Mouse (Mus musculus): ENCODE results near the gene Nkx2-9. TPM values are rescaled to one million over a fixed set of nuclear protein-coding genes. Genes with fewer than 3 reads are reported as not detected.

Nkx2-9 gene
- total RNA-seq, 1 experiment: 3.8 TPM

DNA sequence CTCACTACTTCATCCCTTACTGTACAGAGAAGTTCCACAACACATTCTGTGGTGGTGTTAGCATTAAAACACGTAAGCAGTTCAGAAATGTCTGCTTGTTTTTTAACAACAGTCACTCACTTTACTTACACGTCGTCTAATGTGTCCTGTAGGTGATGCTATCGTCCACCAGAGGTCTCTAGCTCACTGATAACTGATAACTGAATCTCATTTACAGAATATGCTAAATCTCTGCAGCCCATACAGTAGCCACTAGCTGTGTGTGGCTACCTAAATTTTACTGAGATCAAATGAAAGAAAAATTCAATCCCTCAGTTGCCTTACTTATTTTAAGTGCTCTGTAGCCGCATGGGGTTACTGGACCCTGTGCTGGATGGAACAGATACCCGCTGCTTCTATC, 25.3 kb downstream of the Nkx2-9 start:
- no peak overlapping the region for H3K27ac ChIP-seq (ENCODE audit: insufficient read depth, low read depth, low read length, poor library complexity, severe bottlenecking)
- in situ Hi-C loops (cut with MboI; ENCODE audit: low sequenced_read_pairs in 2 of 2, unreplicated experiment in 2 of 2): no loop called here
- no peaks in the 10 kb centered on the region for H3K4me1 ChIP-seq (ENCODE audit: control insufficient read depth in 2 of 2, insufficient read depth in 2 of 2, low read length in 2 of 2, poor library complexity in 1 of 2)
- H3K36me3 ChIP-seq (ENCODE audit: control insufficient read depth, insufficient read depth, low read length, poor library complexity, severe bottlenecking): no peaks in the 10 kb centered on the region
- TF ChIP-seq ZNF384 (IDR thresholded peaks at IDR 0.05; ENCODE audit: low read depth, low read length) (peak; percentile 44; the same call in 1 of the 2 replicates), HCFC1 (IDR thresholded peaks at IDR 0.05; ENCODE audit: borderline replicate concordance, insufficient read depth, low read length) (no peak)
- H3K9me3 ChIP-seq (ENCODE audit: control insufficient read depth, insufficient read depth, low read depth, low read length): no peaks in the 10 kb centered on the region
- DNase-seq (ENCODE audit: low read depth, low spot score): no peak
- no peak overlapping the region for H3K4me3 ChIP-seq (ENCODE audit: insufficient read depth in 1 of 2, low read depth in 1 of 2, low read length in 2 of 2, poor library complexity in 1 of 2, severe bottlenecking in 1 of 2)
- no peak overlapping the region for H3K9ac ChIP-seq (ENCODE audit: insufficient read depth, low read depth, low read length, poor library complexity, severe bottlenecking)

Other genes starting within 250 kb of the Nkx2-9 start
- not detected in 2 replicates for gene Nkx2-1, start 76.4 kb downstream of the Nkx2-9 start, total RNA-seq (2012; rRNA removed)
- 0.11 and 0.22 TPM in 2 replicates for gene Pax9, start 78.5 kb upstream of the Nkx2-9 start, total RNA-seq (2012; rRNA removed)

Measured in ES-E14 (cell line).